Mouse (Mus musculus) left cerebral cortex, adult 8-10 months (tissue): ENCODE measurements at regions not wholly inside any gene's neighbourhood (a gene's known extent, or its start where the extent isn't known, plus 50 kb on each side); places are given as distances from the start of the nearest gene placed in this dataset.

Experiments
- DNase-seq, 2 experiments: peaks; one replicate each; pipeline ENCODE4 v3.0.0; 2022; ENCODE audit warnings: low spot score in 2 of 2

DNA sequence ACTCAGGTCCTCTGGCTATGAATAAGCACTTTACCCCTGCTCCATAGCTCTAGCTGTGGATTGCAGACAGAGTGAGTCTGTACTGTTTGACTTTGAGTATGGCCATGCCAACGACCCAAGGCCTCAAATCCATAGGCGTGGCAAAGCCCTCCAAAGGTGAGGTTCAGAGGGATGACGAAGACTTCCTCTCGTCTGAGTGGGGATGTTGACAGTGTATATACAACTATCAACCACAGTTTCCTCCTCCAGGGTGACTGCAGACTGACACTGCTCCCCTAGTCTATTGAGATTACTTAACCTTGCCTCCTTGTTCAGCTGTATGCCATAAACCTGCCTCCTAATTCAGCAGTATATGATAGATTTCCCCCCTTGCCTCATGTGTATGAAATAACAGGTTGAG lies 80.7 kb upstream of the Tle4 start:
- no peak for DNase-seq

- DNase-seq, result no peak
These were observed 79.1 kb upstream of the Tle4 start for GRCm38 (mm10) chr19:14676929-14677328.

- DNase-seq, result peak in 1 of 2 experiments; percentile 34
These were observed 72.9 kb upstream of the Tle4 start for GRCm38 (mm10) chr19:14670821-14671104.

GRCm38 (mm10) chr19:14670078-14670820 lies 72.4 kb upstream of the Tle4 start:
- no peak for DNase-seq

- DNase-seq, result no peak
These were observed 70.8 kb upstream of the Tle4 start for GRCm38 (mm10) chr19:14668512-14669181.

DNA sequence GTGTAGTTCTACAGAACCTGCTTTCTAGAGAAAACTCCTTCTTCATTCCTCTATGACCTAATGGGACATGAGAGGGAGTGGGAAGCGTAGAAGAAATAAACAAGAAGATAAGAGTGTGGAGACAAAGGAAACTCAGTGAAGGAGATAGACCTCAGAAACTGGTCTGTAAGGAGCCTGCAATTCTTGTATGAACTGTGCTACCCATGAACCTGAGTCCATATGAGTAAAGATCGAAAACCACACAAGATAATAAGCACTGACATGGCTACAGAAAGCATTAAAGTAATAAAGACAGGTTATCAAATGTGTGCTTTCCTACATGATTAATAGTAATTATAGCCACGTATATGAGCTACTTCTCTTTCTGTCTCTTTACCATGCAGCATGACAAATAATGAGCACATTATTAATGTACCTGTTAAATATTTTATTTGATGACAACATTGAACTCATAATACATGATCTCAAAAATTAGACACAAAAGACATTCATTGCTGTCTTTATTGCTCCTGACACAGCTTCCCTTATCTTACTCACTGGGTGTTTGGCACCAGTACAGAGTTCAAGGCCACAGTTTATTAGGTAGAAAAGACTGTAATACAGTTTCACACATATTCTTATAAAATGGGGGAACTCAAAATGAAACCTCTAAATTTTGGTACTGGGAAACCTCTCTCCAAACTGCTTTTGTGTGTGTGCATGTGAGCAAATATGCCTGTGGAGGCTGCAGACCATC lies 67.0 kb upstream of the Tle4 start:
- DNase-seq, result no peak

DNA sequence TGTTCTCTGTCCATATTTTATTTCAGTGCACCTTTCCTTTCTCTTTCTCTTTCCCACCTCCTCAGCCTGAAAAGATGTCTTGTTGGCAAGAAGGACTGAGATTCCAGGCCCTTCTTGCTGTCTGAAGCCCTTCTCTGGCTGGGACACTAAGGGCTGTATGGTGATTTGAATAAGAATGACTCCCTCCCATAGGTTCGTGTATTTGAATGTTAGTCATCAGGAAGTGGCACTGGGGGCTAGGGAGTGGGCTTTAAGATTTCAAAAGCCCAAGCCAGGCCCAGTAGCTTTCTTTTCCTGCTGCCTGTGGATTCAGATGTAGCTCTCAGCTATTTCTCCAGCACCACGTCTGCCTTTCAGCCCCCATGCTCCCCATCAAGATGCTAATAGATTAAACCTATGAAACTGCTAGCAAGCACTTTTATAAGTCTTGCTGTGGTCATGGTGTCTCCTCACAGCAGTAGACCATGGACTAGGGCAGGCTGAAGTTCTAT lies 66.3 kb upstream of the Tle4 start:
- no peak for DNase-seq

DNA sequence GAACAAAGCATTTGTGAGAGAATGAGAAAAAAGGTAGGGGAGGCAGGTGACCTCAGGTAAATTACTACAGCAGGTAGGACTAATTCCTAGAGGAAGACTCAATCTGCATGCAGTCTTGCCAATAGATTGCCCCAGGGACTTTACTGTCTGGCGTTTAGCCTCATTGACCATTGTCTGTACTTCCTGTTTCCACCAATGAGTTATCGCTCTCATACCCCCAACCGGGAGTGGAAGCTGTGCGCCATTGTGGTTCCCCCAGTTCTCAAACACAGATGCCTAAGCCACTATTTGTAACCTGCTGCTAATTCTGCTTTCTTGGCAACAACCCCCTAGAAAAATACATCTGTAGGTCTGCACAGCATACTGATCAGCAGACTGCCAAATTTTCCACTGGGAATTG lies 65.5 kb upstream of the Tle4 start:
- no peak for DNase-seq

- DNase-seq, result no peak
These were observed 61.9 kb upstream of the Tle4 start for GRCm38 (mm10) chr19:14659725-14660124.

DNA sequence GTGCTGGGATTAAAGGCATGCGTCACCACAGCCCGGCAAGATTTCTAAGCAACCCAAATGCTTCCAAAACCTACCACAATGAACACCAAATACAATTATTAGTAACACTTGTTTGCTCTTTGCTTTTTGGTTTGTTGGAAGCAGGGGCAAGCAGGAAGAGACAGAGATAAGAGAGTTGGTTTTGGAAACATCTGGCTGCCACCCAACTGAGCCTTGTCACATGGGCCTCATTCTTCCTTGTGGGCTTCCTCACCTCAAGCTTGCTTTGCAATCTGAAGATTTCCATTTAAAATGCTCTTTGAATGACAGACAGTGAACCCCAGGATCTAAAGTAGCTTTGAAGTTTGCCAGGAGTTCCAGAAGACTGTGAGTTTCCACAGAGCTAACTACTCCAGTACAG lies 60.6 kb upstream of the Tle4 start:
- no peak for DNase-seq

- DNase-seq, result no peak
These were observed 58.2 kb upstream of the Tle4 start for GRCm38 (mm10) chr19:14656022-14656388.

- no peak for DNase-seq
These were observed 57.6 kb upstream of the Tle4 start for GRCm38 (mm10) chr19:14655302-14656021.
